Mouse (Mus musculus): ENCODE results near the gene Smad6. TPM values are rescaled to one million over a fixed set of nuclear protein-coding genes. Genes with fewer than 3 reads are reported as not detected.
A peak's percentile ranks its signal among the peaks of the same experiment; 100 is the strongest.

Gene Smad6
- total RNA-seq, 1 experiment: 8.7 TPM

DNA sequence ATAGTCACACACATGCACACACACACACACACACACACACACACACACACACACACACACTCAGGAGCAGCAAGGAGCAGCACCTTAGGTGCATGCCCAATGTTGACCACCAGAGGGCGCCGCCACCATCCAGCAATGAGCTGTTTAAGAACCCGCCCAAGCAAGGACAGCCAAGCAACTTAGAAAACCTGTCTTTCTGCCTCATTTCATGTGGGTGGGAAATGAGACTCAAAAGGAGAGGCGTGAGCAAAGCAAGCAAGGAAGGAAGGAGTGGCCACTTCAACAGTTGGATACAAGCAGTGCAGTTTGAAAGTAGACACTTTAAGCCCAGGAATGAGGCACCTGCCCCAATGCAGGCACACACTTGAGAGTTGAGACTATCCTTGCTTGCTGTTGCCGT lies 112.2 kb downstream of the Smad6 start:
- in situ Hi-C loops (cut with MboI; ENCODE audit: low sequenced_read_pairs in 2 of 2, unreplicated experiment in 2 of 2): loop anchor here in 1 of 2 experiments (10.0 kb wide), 1 partner anchor 185 kb away; no protein-coding TSS in a partner anchor
- Histone ChIP-seq H3K36me3 (ENCODE audit: control insufficient read depth, insufficient read depth, low read length, poor library complexity, severe bottlenecking) (no peaks in the 10 kb centered on the region), H3K4me3 (ENCODE audit: insufficient read depth in 1 of 2, low read depth in 1 of 2, low read length in 2 of 2, poor library complexity in 1 of 2, severe bottlenecking in 1 of 2) (no peak overlapping the region), H3K4me1 (ENCODE audit: control insufficient read depth in 2 of 2, insufficient read depth in 2 of 2, low read length in 2 of 2, poor library complexity in 1 of 2) (peaks cover 0 to 2% of the 10 kb centered on the region in 2 experiments; a peak in 1 of 4 replicates), H3K27ac (ENCODE audit: insufficient read depth, low read depth, low read length, poor library complexity, severe bottlenecking) (no peak overlapping the region), H3K9ac (ENCODE audit: insufficient read depth, low read depth, low read length, poor library complexity, severe bottlenecking) (no peak overlapping the region), H3K9me3 (ENCODE audit: control insufficient read depth, insufficient read depth, low read depth, low read length) (no peaks in the 10 kb centered on the region)
- TF ChIP-seq ZC3H11A (IDR thresholded peaks at IDR 0.05; ENCODE audit: borderline replicate concordance, low read depth, low read length): no peak
- no peak for TF ChIP-seq MAFK (IDR thresholded peaks at IDR 0.05; ENCODE audit: insufficient read depth, low read depth, low read length)
- TF ChIP-seq CHD2 (IDR thresholded peaks at IDR 0.05; ENCODE audit: low read depth, low read length): no peak
- no peak for TF ChIP-seq HCFC1 (IDR thresholded peaks at IDR 0.05; ENCODE audit: borderline replicate concordance, insufficient read depth, low read length)
- no peak for TF ChIP-seq ZNF384 (IDR thresholded peaks at IDR 0.05; ENCODE audit: low read depth, low read length)
- DNase-seq (ENCODE audit: low read depth, low spot score): peak; percentile 78

DNA sequence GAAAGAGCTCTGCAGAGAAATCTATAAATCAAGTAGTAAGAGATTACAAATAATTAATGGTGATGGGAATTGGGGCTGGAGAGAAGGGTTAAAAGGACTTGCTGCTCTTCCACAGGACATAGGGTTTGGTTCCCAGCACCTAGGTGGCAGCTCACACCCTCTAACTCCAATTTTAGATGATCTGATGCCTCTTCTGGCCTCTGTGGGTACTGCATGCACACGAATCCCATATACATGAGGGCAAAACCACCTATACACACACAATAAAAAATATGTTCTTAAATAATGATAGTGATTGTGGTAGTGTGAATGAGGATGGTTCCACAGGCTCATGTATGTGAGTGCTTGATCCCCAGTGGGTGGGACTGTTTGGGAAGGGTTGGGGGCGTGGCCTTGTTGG lies 117.3 kb downstream of the Smad6 start:
- no peak for DNase-seq (ENCODE audit: low read depth, low spot score)

More for the DNA sequence above, 117.3 kb downstream of the Smad6 start:
- Histone ChIP-seq H3K36me3 (ENCODE audit: control insufficient read depth, insufficient read depth, low read length, poor library complexity, severe bottlenecking) (no peaks in the 10 kb centered on the region), H3K9ac (ENCODE audit: insufficient read depth, low read depth, low read length, poor library complexity, severe bottlenecking) (no peak overlapping the region), H3K27ac (ENCODE audit: insufficient read depth, low read depth, low read length, poor library complexity, severe bottlenecking) (no peak overlapping the region), H3K9me3 (ENCODE audit: control insufficient read depth, insufficient read depth, low read depth, low read length) (no peaks in the 10 kb centered on the region), H3K4me3 (ENCODE audit: insufficient read depth in 1 of 2, low read depth in 1 of 2, low read length in 2 of 2, poor library complexity in 1 of 2, severe bottlenecking in 1 of 2) (no peak overlapping the region), H3K4me1 (ENCODE audit: control insufficient read depth in 2 of 2, insufficient read depth in 2 of 2, low read length in 2 of 2, poor library complexity in 1 of 2) (no peaks in the 10 kb centered on the region)
- TF ChIP-seq HCFC1 (IDR thresholded peaks at IDR 0.05; ENCODE audit: borderline replicate concordance, insufficient read depth, low read length) (no peak), MAFK (IDR thresholded peaks at IDR 0.05; ENCODE audit: insufficient read depth, low read depth, low read length) (no peak), CHD2 (IDR thresholded peaks at IDR 0.05; ENCODE audit: low read depth, low read length) (no peak), ZC3H11A (IDR thresholded peaks at IDR 0.05; ENCODE audit: borderline replicate concordance, low read depth, low read length) (no peak)
- in situ Hi-C loops (cut with MboI; ENCODE audit: low sequenced_read_pairs in 2 of 2, unreplicated experiment in 2 of 2): no loop called here

Other genes starting within 250 kb of the Smad6 start
- gene Lctl, start 95.1 kb upstream of the Smad6 start, total RNA-seq (2012; rRNA removed): 1.5 and 2.3 TPM in 2 replicates
- gene Zwilch, start 151.0 kb upstream of the Smad6 start, total RNA-seq (2012; rRNA removed): 99.2 and 151 TPM in 2 replicates
- 1,251 and 1,343 TPM in 2 replicates for gene Rpl4, start 151.3 kb upstream of the Smad6 start, total RNA-seq (2012; rRNA removed)
- 9.6 and 17.1 TPM in 2 replicates for gene Snapc5, start 157.2 kb upstream of the Smad6 start, total RNA-seq (2012; rRNA removed)
- 0.48 and 0.54 TPM in 2 replicates for gene Uchl4, start 213.1 kb upstream of the Smad6 start, total RNA-seq (2012; rRNA removed)
- 62.1 and 73.0 TPM in 2 replicates for gene Map2k1, start 231.6 kb upstream of the Smad6 start, total RNA-seq (2012; rRNA removed)

All from ES-E14 (cell line).